Mouse (Mus musculus) neutrophil, adult 83 days (primary cell): ENCODE results near the gene Enpp7. TPM values are rescaled to one million over a fixed set of nuclear protein-coding genes. Genes with fewer than 3 reads are reported as not detected.

Experiments used
- total RNA-seq, 2 experiments: library from RNA; stranded (reverse); gene quantifications; one replicate each; pipeline ENCODE4 v1.2.4; 2023

The Enpp7 gene
- not detected for total RNA-seq

DNA sequence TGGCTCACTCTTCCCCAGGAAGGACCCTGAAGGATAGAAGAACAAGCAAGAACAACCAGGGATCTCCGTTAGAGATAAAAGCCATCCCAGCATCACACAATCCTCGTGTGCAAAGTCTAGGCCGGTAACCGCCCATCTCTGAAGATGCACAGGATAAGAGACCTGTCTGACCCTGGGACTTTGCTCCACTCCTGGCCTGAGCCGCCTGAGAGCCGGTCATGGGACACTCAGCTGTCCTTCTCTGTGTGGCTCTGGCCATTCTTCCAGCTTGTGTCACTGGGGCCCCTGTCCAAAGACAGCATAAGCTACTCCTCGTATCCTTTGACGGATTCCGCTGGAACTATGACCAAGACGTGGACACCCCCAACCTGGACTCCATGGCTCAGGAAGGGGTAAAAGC lies at the start of gene Enpp7:
Gene Enpp7 (plus strand): TSS at position 190 of the 400 bp plus-strand sequence.

DNA sequence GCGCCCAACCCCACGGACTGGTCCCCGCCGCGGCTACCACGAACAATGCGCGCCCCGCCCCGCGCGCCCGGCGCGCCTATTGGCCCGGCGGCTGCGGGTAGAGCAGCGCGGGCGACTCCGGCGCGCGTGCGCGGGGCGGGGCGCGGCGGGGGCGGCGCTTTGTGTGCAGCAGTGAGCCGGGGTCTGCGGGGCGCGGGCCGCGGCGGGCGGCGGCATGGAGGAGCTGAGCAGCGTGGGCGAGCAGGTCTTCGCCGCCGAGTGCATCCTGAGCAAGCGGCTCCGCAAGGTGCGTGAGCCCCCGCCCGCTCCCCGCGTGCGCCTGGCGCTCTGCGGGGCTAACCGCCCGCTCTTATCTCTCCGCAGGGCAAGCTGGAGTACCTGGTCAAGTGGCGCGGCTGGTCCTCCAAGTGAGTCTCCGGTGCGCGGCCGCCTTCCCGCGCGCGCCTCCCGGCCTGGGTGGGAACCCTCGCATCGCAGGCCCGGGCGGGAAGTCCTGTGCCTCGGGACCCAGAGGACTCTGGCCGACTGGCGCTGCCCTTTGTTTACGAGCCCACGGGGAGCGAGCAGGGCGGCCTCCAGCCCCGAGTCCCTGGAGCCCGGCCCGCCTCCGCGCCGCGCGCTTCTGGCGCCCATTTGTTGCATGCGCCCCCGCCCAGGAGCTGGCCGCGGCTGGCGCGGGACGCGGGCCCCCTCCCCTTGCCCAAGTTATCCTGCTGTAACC lies 35.1 kb downstream of the Enpp7 start, which contains the start of gene Cbx2:
Gene Cbx2 (plus strand): TSS at position 68 of the 721 bp plus-strand sequence.

DNA sequence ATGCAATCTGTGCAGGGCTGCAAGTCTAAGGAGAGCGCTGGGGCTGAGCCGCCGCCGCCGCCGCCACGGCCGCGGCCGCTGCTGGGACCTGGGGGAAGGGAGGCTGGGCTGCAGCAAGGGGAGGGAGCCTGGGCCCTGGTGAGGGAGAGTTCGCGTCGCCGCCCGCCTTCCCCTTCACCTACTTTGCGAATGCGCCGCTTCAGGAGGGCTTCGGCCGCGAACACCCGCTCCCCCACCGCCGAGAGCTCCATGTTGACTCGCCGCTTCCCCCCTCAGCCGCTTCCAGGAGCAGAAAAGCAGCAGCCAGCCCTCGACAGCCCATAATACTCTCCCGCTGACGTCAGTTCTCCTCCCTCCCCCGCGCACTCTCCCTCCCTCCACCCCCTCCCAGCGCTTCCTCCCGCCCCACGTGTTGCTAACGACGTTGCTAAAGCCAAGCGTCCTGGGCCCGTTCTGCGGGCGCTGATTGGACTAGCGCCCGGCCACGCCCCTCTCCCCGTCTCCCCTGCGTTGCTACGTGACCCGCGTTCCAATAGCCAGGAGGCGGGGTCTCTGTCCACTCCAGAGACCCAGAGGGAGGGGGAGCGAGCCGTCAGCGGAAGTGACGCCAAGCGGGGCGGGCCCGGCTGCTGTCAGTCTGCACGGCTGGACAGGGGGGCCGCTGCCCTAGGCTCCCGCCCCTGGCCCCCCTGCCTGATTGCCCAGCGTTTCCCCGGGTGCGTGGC lies 52.8 kb downstream of the Enpp7 start, which contains the start of gene Cbx8:
Gene Cbx8 (minus strand): TSS at position 370 of the 725 bp plus-strand sequence.

Other genes starting within 250 kb of the Enpp7 start
- gene Rbfox3, start 76.6 kb upstream of the Enpp7 start, total RNA-seq, result not detected
- gene Cbx2, start 34.8 kb downstream of the Enpp7 start, total RNA-seq, result 1 to 10 TPM; 1.3 to 1.6 TPM
- 10 to 100 TPM; 13.2 to 13.7 TPM for gene Cbx8, start 52.8 kb downstream of the Enpp7 start, total RNA-seq
- 10 to 100 TPM; 55.6 to 63.1 TPM for gene Cbx4, start 98.0 kb downstream of the Enpp7 start, total RNA-seq
- gene Tbc1d16, start 240.3 kb downstream of the Enpp7 start, total RNA-seq, result under 1 TPM; 0.42 to 0.64 TPM
- under 1 TPM; 0.48 to 0.55 TPM for gene Ccdc40, start 240.4 kb downstream of the Enpp7 start, total RNA-seq